Mouse (Mus musculus) cerebellum, postnatal 4 days (tissue): ENCODE measurements at regions not wholly inside any gene's neighbourhood (a gene's known extent, or its start where the extent isn't known, plus 50 kb on each side); places are given as distances from the start of the nearest gene placed in this dataset.

Experiments used
- DNase-seq, 2 experiments: peaks; one replicate each; pipeline ENCODE4 v3.0.0; 2022; ENCODE audit warnings: low spot score in 2 of 2, mixed read lengths in 1 of 2

DNA sequence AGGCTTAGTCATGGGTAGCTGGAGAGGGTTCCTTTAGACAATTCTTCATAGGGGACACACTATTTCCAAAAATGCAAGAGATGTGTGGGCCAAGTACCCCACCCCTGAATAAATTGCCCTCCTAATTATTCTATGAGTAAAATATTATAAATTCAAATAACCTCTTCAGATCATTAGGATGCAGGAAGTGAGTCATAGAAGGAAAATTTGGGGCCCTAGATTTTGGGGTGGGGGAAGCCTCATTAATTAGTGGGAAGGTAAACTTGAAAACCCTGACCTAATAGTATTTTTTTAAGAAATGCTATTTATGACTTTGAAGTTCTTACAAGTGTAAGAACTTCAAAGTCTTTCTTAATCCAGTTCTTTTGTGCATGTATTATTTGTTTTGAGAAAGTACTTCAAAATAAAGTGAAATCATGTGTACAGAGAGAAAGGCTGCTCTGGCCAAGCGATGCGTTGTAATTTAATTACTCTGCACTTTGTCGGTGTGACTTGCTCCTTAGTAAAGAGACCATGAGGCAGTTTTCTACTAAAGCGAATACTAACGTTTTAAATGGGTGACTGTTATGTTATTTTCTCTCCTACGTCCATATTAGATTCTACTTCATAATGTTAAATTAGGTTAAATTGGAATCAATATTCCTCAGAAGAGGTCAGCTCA is 200.6 kb downstream of the Tgfb2 start:
- no peak for DNase-seq

DNA sequence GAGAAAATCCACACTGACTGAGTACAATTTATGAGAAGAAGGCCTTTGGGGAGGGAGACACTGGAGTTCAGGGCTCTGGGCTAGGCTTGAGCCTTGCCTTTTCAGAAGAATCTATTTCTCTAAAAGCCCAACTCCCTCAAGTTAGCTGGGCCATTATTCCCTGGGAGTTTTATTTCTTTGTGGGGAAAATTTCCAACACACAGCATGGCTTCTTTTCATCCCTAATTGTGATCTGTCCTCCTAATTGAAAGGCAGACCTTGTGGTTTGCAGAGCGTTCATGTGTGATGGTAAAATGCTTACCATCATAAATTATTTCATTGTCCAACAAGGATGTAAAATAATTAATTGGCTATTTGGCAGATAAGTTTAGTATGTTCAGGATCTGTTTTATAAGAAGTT is 204.1 kb downstream of the Tgfb2 start:
- no peak for DNase-seq

DNA sequence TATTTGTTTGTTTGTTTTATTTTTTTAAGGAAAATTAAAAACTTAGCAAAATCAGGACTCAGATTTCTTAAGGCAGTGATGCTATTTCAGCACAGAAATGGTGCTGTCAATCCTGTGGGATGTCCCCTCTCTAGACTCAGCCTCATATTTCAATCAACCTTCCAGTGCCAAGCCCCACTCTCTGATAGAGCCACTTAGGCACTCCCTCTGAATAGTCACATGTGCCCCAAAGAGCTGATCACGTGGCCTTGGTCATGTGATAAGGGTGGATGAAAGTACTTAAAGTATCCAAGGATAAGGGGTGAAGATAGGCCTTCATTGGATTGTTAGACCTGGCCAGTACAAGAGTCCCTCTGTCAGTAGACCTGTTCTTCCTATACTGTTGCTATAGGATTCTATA is 207.9 kb downstream of the Tgfb2 start:
- no peak for DNase-seq

DNA sequence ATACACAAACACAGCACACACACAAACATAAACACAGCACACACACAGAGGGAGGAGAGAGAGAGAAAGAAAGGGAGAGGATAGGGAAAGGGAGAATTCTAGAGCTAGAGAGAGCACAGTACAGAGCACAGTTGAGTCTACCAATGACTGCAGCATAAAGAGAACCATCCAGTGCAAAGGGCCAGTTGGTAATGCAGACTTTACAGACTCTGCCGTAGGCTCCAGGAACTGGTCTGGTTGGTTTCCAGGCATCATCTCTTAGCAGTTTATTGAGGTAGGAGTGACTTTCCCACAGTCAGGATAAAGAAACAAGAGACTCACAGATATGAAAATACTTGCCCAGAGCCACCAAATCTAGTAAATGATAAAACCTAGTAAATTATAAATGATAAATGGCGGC is 208.5 kb downstream of the Tgfb2 start:
- DNase-seq, result no peak

GRCm38 (mm10) chr1:186494411-186494783 is 211.4 kb downstream of the Tgfb2 start:
- no peak for DNase-seq

DNA sequence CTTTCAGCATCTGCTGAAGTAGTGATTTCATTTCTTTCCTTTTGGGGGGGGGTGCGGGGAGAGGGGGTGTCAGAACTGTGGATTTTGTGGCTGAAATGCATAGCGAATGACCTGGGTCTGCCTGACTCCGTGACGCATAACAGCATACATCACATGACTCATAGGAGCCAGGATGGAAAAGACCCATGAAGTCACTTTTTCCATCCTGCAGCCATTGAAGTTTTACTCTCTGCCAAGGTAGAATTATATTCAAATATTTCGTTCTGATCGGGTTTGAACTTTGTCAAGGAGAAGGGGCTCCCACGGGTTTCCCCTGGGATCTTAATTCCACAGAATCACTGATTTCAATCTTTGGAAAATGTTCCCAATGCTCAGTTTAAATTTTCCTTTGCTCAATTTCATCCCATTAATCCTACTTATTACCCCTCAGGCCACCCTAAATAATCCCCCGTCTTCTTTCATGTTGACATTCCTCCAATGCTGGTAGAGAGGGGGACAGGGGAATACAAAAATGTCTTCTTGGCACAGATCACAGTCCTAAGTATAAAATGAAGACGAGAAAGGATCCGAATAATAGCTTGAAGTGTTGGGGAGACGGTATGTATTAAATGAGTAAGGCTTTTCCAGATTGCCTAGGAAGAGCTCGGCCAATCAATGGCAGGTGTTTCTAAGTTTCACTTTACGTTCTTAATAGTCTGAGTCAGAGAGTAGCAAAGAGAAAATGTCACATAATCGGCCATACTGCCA is 212.0 kb downstream of the Tgfb2 start:
- no peak for DNase-seq

GRCm38 (mm10) chr1:186482177-186482576 is 223.6 kb downstream of the Tgfb2 start:
- no peak for DNase-seq

DNA sequence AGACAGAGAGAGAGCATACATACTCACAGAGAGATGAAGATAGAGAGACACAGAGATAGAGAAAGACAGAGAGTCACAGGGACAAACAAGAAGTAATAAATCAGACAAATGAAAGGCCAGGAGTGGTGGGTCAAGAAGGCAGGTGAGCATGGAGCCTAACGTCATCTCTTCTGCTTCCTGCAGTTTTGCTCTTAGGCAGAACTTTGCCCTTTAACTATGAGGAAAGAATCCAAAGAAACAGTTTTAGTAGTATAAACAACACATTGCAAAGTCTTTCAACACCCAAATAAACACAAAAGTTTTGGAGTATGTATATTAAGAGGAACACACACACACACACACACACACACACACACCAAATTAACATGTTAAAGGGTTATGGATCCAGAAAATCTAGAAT is 225.8 kb downstream of the Tgfb2 start:
- no peak for DNase-seq

- DNase-seq, result no peak
Measured at GRCm38 (mm10) chr1:186478428-186479238, 227.2 kb downstream of the Tgfb2 start.

GRCm38 (mm10) chr1:186474844-186475243 is 230.9 kb downstream of the Tgfb2 start:
- peak in 1 of 2 experiments; percentile 47 for DNase-seq

- DNase-seq, result no peak
Measured at GRCm38 (mm10) chr1:186474385-186474784, 231.4 kb downstream of the Tgfb2 start.

- no peak for DNase-seq
Measured at GRCm38 (mm10) chr1:186472955-186473354, 232.8 kb downstream of the Tgfb2 start.

- no peak for DNase-seq
Measured at GRCm38 (mm10) chr1:186465526-186465925, 240.3 kb downstream of the Tgfb2 start.

DNA sequence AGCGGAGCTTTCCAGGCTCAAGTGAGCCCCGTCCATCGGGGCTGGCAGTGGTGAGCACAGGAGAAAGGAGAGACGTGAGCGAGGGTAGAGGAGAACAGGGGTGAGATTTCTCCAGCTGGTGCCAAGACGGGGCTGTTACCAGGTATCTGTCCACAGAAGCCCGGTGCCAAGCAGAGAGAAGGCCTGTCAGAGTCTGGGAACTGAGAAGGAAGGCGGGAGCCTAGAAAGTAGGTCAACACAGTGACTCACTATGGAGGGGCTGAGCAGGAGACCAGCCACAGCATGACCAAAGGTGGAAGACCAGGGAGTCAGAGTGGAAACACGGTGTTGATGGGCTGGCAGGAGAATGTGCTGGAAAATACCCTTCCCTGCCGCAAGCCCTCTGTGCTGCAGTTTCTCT is 245.0 kb downstream of the Tgfb2 start:
- DNase-seq, result no peak

DNA sequence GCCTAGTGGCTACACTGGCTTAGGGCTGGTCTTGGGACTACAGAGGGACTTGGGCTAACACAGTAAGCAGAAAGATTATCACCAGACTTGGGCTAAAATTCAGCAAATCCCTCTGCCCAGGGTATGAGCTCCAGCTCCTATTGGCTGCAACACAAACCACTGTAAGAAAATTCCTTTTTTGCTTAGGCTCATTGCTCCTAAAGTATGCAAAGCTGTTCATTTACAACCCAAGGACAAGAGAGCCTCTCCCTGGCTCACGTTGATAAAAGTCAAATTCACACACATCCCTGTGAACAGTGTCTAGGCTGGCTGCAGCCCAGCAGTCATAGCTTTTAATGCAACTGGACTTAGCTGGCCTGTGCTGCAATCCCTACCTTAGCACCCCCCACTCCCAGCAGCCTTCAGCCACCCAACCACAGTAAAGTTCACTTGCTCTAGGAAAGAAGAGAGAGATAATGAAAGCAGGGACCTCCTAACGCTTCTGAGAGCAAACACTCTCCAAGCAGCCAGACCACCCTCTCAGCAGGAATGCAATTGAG is 247.6 kb downstream of the Tgfb2 start:
- no peak for DNase-seq

- no peak for DNase-seq
Measured at GRCm38 (mm10) chr1:186457098-186457497, 248.7 kb downstream of the Tgfb2 start.

- peak in 1 of 2 experiments; percentile 19 for DNase-seq
Measured at GRCm38 (mm10) chr1:186456131-186456530, 249.7 kb downstream of the Tgfb2 start.

GRCm38 (mm10) chr1:186455177-186455660 is 250.6 kb downstream of the Tgfb2 start:
- DNase-seq, result no peak

- DNase-seq, result no peak
Measured at GRCm38 (mm10) chr1:186454393-186455085, 251.2 kb downstream of the Tgfb2 start.

DNA sequence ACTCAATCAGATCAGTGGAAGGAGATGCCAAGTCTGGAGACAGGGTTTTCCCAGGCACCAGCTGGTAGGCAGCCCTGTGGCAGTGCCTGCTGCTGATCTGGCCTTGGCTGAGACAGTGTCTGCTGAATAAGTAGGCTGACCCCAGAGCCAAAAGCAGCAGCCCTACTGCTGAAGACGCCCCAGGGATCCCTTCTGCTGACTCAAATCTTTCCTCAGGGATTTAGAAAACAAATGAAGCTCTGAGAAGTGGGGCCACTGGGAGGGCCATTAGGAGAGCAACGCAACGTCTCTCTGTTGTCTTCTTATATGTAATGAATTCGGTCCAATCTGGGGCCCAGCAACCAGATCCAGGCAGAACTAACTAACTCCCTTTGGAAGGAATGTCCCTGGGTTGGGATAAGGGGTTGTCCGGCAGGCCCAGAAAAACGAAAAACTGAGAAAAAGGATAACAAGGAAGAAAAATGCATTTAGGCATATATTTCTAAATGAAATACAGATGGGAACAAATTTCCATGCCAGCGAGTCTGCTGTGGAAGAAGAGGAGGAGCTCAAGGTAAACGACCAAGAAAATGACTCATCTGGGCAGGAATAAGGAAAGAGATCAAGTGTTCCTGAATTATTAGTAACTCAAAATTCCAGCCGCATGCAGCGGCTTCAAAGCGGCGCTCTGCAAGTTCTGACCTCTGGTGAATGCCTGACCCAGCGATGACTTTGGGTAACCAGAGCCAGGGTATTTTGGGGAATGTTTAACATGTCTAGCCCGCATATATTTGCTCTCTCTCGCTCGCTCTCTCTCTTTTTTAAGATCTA is 256.7 kb downstream of the Tgfb2 start:
- peak in 1 of 2 experiments; percentile 55 for DNase-seq

GRCm38 (mm10) chr1:186447521-186447920 is 258.3 kb downstream of the Tgfb2 start:
- no peak for DNase-seq
